Comparison of ENCODE assay signal across 8 mouse cellular contexts in genomic region chr15:83172492-83173429, GRCm38 (mm10). TPM values are rescaled to one million over a fixed set of nuclear protein-coding genes. Genes with fewer than 3 reads are reported as not detected.
DNase-seq lines count a peak whose midpoint lies in the region; ATAC-seq and TF ChIP-seq lines count a peak whose summit lies in the region.

TSS of gene Cyb5r3 (minus strand) at chr15:83172592.

- dilution Hi-C loops in CH12.LX (cut with MboI; ENCODE audit: extremely low pct_ligation_motif_present, extremely low pct_unique_long_range_greater_than_20kb, low sequenced_read_pairs): no loop called here

- H3K79me2 ChIP-seq in CH12.LX (replicated peaks; ENCODE audit: control insufficient read depth, extremely low read depth, insufficient read depth, poor library complexity, severe bottlenecking): no peaks in the 10 kb centered on the region

- H3K27me3 ChIP-seq in CH12.LX (replicated peaks): no peaks in the 10 kb centered on the region
- H3K27me3 ChIP-seq in heart, embryonic 14.5 days (ENCODE audit: control insufficient read depth, insufficient read depth, low read length): no peaks in the 10 kb centered on the region
- H3K27me3 ChIP-seq in neural tube, embryonic 12.5 days (replicated peaks): no peaks in the 10 kb centered on the region

- intact Hi-C loops in left cerebral cortex, postnatal 25 days (cut with DNase I): no loop called here

- in situ Hi-C loops in CH12.LX (cut with MboI; ENCODE audit: low pct_ligation_motif_present, low pct_unique_long_range_greater_than_20kb, low sequenced_read_pairs): no loop called here

- peak; percentile 12 for DNase-seq in cerebellum, adult 11-12 months
- no peak for DNase-seq in cerebellum, postnatal 25 days
- peak; percentile 71 for DNase-seq in CH12.LX (ENCODE audit: extremely low read depth)
- no peak for DNase-seq in left cerebral cortex, postnatal 25 days (ENCODE audit: low spot score in 2 of 2)
- no peak for DNase-seq in right cerebral cortex, adult 2 months (ENCODE audit: low spot score in 2 of 2)

- 28% methylated on average over 28 of the region's 28 CpGs for WGBS in heart, embryonic 14.5 days
- 37% methylated on average over 28 of the region's 28 CpGs for WGBS in neural tube, embryonic 12.5 days

- H3K4me2 ChIP-seq in CH12.LX (ENCODE audit: insufficient read depth, low read depth, poor library complexity, severe bottlenecking): peak within 1 kb of the TSS; percentile 71
- H3K4me2 ChIP-seq in heart, embryonic 14.5 days (ENCODE audit: low read length): peak within 1 kb of the TSS; percentile 73
- H3K4me2 ChIP-seq in neural tube, embryonic 12.5 days (replicated peaks): peak within 1 kb of the TSS; percentile 80

- H3K27ac ChIP-seq in CH12.LX (ENCODE audit: insufficient read depth, low read depth): peak within 1 kb of the TSS; percentile 86
- H3K27ac ChIP-seq in embryonic fibroblast, embryonic 13.5 days (ENCODE audit: insufficient read depth, low read length): peak within 1 kb of the TSS; percentile 87
- H3K27ac ChIP-seq in heart, embryonic 14.5 days (replicated peaks in 1 of 2; ENCODE audit: control insufficient read depth in 1 of 2, insufficient read depth in 1 of 2, low read depth in 2 of 2, low read length in 2 of 2): peak within 1 kb of the TSS; percentile 60 to 86
- peak within 1 kb of the TSS; percentile 80 for H3K27ac ChIP-seq in neural tube, embryonic 12.5 days

- no peak for TF ChIP-seq EP300 in CH12.LX (IDR thresholded peaks at IDR 0.05; ENCODE audit: low read length)

- H3K36me3 ChIP-seq in CH12.LX (replicated peaks in 1 of 2; ENCODE audit: control insufficient read depth in 1 of 2, insufficient read depth in 1 of 2, low read length in 1 of 2): peaks cover 0 to 22% of the 10 kb centered on the region in 2 experiments
- no peaks in the 10 kb centered on the region for H3K36me3 ChIP-seq in heart, embryonic 14.5 days (ENCODE audit: control insufficient read depth, insufficient read depth, low read length)
- H3K36me3 ChIP-seq in neural tube, embryonic 12.5 days: no peaks in the 10 kb centered on the region

- peak; percentile 53 for TF ChIP-seq POLR2A in CH12.LX (IDR thresholded peaks at IDR 0.05; ENCODE audit: low read depth, low read length)
- 0 out of 2 replicates have a peak, but pooled peaks have one; percentile 3 for TF ChIP-seq POLR2A in embryonic fibroblast, embryonic 13.5 days (IDR thresholded peaks at IDR 0.05; ENCODE audit: low read depth, low read length)

- peak in 1 of 2 experiments; percentile 32; a peak in 2 of 4 replicates for TF ChIP-seq CTCF in CH12.LX (conservative IDR thresholded peaks at IDR 0.05 in 1 of 2, IDR thresholded peaks at IDR 0.05 in 1 of 2; ENCODE audit: low read depth in 2 of 2, low read length in 2 of 2)
- TF ChIP-seq CTCF in embryonic fibroblast, embryonic 13.5 days (IDR thresholded peaks at IDR 0.05; ENCODE audit: borderline replicate concordance, insufficient read depth, low read length): no peak

- peak within 1 kb of the TSS; percentile 67 to 75 (median 74) for H3K4me3 ChIP-seq in CH12.LX (replicated peaks in 1 of 3; ENCODE audit: low read depth in 2 of 3, low read length in 2 of 3, poor library complexity in 1 of 3)
- H3K4me3 ChIP-seq in embryonic fibroblast, embryonic 13.5 days (ENCODE audit: insufficient read depth, low read length): peak within 1 kb of the TSS; percentile 74
- H3K4me3 ChIP-seq in heart, embryonic 14.5 days (ENCODE audit: control insufficient read depth in 1 of 2, insufficient read depth in 1 of 2, low read depth in 1 of 2, low read length in 2 of 2): peak within 1 kb of the TSS; percentile 74 to 84
- H3K4me3 ChIP-seq in neural tube, embryonic 12.5 days: peak within 1 kb of the TSS; percentile 58

- peaks cover 9 to 50% of the 10 kb centered on the region in 2 experiments; a peak in 3 of 4 replicates for H3K4me1 ChIP-seq in CH12.LX (ENCODE audit: control insufficient read depth in 1 of 2, insufficient read depth in 2 of 2)
- H3K4me1 ChIP-seq in embryonic fibroblast, embryonic 13.5 days (ENCODE audit: control insufficient read depth, insufficient read depth, low read length): peaks cover 22% of the 10 kb centered on the region
- peaks cover 18 to 27% of the 10 kb centered on the region in 2 experiments for H3K4me1 ChIP-seq in heart, embryonic 14.5 days (ENCODE audit: control insufficient read depth in 2 of 2, insufficient read depth in 2 of 2, low read length in 2 of 2)
- H3K4me1 ChIP-seq in neural tube, embryonic 12.5 days: peaks cover 29% of the 10 kb centered on the region

- ATAC-seq in heart, embryonic 14.5 days (ENCODE audit: insufficient number of reproducible peaks, insufficient read depth, low FRiP score, low read depth): peak; percentile 32
- peak; percentile 64; the same call in 1 of the 2 replicates for ATAC-seq in neural tube, embryonic 12.5 days (ENCODE audit: low FRiP score, low read depth)

- H3K9ac ChIP-seq in CH12.LX (ENCODE audit: insufficient read depth, low read depth): peak within 1 kb of the TSS; percentile 62
- H3K9ac ChIP-seq in heart, embryonic 14.5 days (ENCODE audit: low read length): peak within 1 kb of the TSS; percentile 80
- H3K9ac ChIP-seq in neural tube, embryonic 12.5 days: peak within 1 kb of the TSS; percentile 72

- H3K9me3 ChIP-seq in CH12.LX (replicated peaks; ENCODE audit: low read length): no peaks in the 10 kb centered on the region
- no peaks in the 10 kb centered on the region for H3K9me3 ChIP-seq in heart, embryonic 14.5 days (ENCODE audit: control insufficient read depth, low read length)
- no peaks in the 10 kb centered on the region for H3K9me3 ChIP-seq in neural tube, embryonic 12.5 days

- no peak; the same call in none of the 2 replicates for TF ChIP-seq RAD21 in CH12.LX (IDR thresholded peaks at IDR 0.05; ENCODE audit: low read depth, low read length)

TF ChIP-seq in CH12.LX, 34 proteins besides CTCF, POLR2A, EP300 and RAD21 (continues in another document):
- TF ChIP-seq JUN (IDR thresholded peaks at IDR 0.05; ENCODE audit: insufficient read depth, low read depth, low read length): no peak
- TF ChIP-seq NRF1 (IDR thresholded peaks at IDR 0.05; ENCODE audit: low read depth, low read length): no peak
- TF ChIP-seq JUND (conservative IDR thresholded peaks at IDR 0.05; ENCODE audit: low read depth, low read length): no peak
- no peak for TF ChIP-seq UBTF (IDR thresholded peaks at IDR 0.05; ENCODE audit: low read depth, low read length)
- TF ChIP-seq E2F4 (IDR thresholded peaks at IDR 0.05; ENCODE audit: insufficient replicate concordance, low read depth, low read length): no peak
- no peak for TF ChIP-seq USF2 (conservative IDR thresholded peaks at IDR 0.05; ENCODE audit: low read depth, low read length)
- no peak for TF ChIP-seq ZKSCAN1 (IDR thresholded peaks at IDR 0.05; ENCODE audit: borderline replicate concordance, low read depth, low read length)
- no peak for TF ChIP-seq MXI1 (IDR thresholded peaks at IDR 0.05; ENCODE audit: low read depth, low read length)
- no peak for TF ChIP-seq MAZ (IDR thresholded peaks at IDR 0.05; ENCODE audit: low read depth, low read length)
- no peak for TF ChIP-seq MYC (IDR thresholded peaks at IDR 0.05; ENCODE audit: low read depth, low read length)
- no peak for TF ChIP-seq NELFE (IDR thresholded peaks at IDR 0.05; ENCODE audit: low read depth, low read length)
- 0 out of 2 replicates have a peak, but pooled peaks have one; percentile 40 for TF ChIP-seq TBP (conservative IDR thresholded peaks at IDR 0.05; ENCODE audit: low read depth, low read length)
- TF ChIP-seq USF1 (IDR thresholded peaks at IDR 0.05; ENCODE audit: low read depth, low read length): no peak
- TF ChIP-seq ZC3H11A (IDR thresholded peaks at IDR 0.05; ENCODE audit: low read depth, low read length): no peak
- TF ChIP-seq SIN3A (IDR thresholded peaks at IDR 0.05; ENCODE audit: low read length): no peak; the same call in none of the 2 replicates
- TF ChIP-seq TCF12 (IDR thresholded peaks at IDR 0.05; ENCODE audit: low read depth, low read length): peak; percentile 39; the same call in 1 of the 2 replicates
- no peak for TF ChIP-seq MEF2A (IDR thresholded peaks at IDR 0.05; ENCODE audit: borderline replicate concordance, low read depth, low read length)
- TF ChIP-seq PAX5 (IDR thresholded peaks at IDR 0.05; ENCODE audit: low read length): no peak
- TF ChIP-seq ZNF384 (IDR thresholded peaks at IDR 0.05; ENCODE audit: low read depth, low read length): no peak
- TF ChIP-seq ZMIZ1 (IDR thresholded peaks at IDR 0.05; ENCODE audit: low read depth, low read length): no peak
- peak; percentile 59; the same call in 1 of the 2 replicates for TF ChIP-seq MAX (IDR thresholded peaks at IDR 0.05; ENCODE audit: low read length)
- no peak for TF ChIP-seq GABPA (IDR thresholded peaks at IDR 0.05; ENCODE audit: insufficient replicate concordance, low read depth, low read length)
- no peak for TF ChIP-seq ETS1 (conservative IDR thresholded peaks at IDR 0.05; ENCODE audit: low read depth, low read length)
- peak; percentile 79 for TF ChIP-seq ELF1 (IDR thresholded peaks at IDR 0.05; ENCODE audit: low read depth, low read length)
- TF ChIP-seq RCOR1 (conservative IDR thresholded peaks at IDR 0.05; ENCODE audit: low read depth, low read length): no peak
- TF ChIP-seq POLR2AphosphoS2 (IDR thresholded peaks at IDR 0.05; ENCODE audit: low read depth, low read length): no peak
- no peak for TF ChIP-seq HCFC1 (IDR thresholded peaks at IDR 0.05; ENCODE audit: low read depth, low read length)
- TF ChIP-seq IRF4 (IDR thresholded peaks at IDR 0.05; ENCODE audit: low read depth, low read length): no peak
- no peak for TF ChIP-seq MAFK (IDR thresholded peaks at IDR 0.05; ENCODE audit: insufficient replicate concordance, low read length)
- TF ChIP-seq SMC3 (IDR thresholded peaks at IDR 0.05; ENCODE audit: low read depth, low read length): no peak; the same call in 1 of the 2 replicates
- TF ChIP-seq CHD1 (IDR thresholded peaks at IDR 0.05; ENCODE audit: low read depth, low read length): no peak
- TF ChIP-seq CHD2 (IDR thresholded peaks at IDR 0.05; ENCODE audit: low read length): no peak
- TF ChIP-seq BHLHE40 (IDR thresholded peaks at IDR 0.05; ENCODE audit: low read depth, low read length): no peak

RNA-seq across cellular contexts. Expression of gene Cyb5r3, which starts in this region (rescaled TPM):
- total RNA-seq in CH12.LX (2012; rRNA removed) (54.3 and 59.1 TPM in 2 replicates), CH12.LX (2014; rRNA removed) (30.1 and 35.7 TPM in 2 replicates)
- polyA plus RNA-seq in CH12.LX (2012; ENCODE audit: insufficient read length, low read depth): 92.7 and 102 TPM in 2 replicates
- 273 and 297 TPM in 2 replicates for polyA plus RNA-seq in embryonic fibroblast, embryonic 13.5 days (2011; ENCODE audit: insufficient read length, low read depth, missing spikeins)
- 161 and 163 TPM in 2 replicates for polyA plus RNA-seq in heart, embryonic 14.5 days (2014; fragmentation: Nextera tagmentation; extraction: Ambion mirVana)
- 10 to 100 TPM; 55.8 to 58.8 TPM for total RNA-seq in left cerebral cortex, postnatal 25 days (2021)
- polyA plus RNA-seq in neural tube, embryonic 12.5 days (2016; fragmentation: Nextera tagmentation; extraction: Ambion mirVana): 143 and 157 TPM in 2 replicates

Comparison
In these comparisons a context has a peak if more than half of its experiments do, and no peak if none do; other contexts are left out.
1. DNase-seq: peak in cerebellum, adult 11-12 months (single experiment) and CH12.LX (single experiment); none in cerebellum, postnatal 25 days (0 of 2), left cerebral cortex, postnatal 25 days (0 of 2) and right cerebral cortex, adult 2 months (0 of 2).
2. Peak in every context shown above with its lines, with median percentiles within 50 percentile points of each other: H3K27ac ChIP-seq, H3K4me2 ChIP-seq, H3K4me3 ChIP-seq and H3K9ac ChIP-seq.